Mouse (Mus musculus) R1 (cell line): ENCODE data around the gene Gm17359.
A peak's percentile ranks its signal among the peaks of the same experiment; 100 is the strongest.

Experiments used
- DNase-seq: peaks from one replicate; pipeline ENCODE4 v3.0.0-alpha.2; 2018; ENCODE audit warnings: low read depth, low spot score

Gene Gm17359

DNA sequence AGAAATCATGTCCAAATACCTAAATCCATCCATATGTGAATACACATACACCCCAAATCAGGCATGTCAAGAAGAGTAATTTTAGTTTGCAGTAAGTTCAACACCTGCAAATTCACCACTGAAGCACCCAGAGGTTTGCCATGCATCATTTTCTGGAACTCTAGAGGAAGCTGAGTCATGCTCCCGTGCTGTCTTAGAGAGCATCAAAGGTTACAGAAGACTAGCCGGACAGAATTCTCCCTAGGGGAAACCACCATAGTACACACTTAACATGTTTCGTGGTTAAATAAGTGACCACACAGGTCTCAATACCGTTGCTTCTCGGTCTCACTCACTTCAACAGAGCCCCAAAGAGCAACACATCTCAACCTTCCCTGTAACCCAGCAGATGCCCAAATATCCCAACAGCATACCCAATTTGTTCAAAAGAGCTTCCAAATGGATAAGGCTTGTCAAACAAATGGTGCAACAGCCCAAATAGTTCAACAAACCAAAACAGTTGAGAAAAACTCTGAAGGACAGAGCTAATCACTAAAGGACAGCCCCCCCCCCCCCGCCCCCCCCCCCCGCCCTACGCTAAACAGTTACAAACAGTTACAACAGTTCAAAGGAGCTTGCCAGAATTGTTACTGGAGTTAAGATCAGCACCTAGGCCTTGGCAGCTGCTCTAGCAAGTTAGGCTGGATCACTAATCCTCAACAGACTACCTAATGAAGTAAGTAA, at the start of gene Gm17359:
Gm17359 (plus strand) TSS at position 618 of the 723 bp plus-strand sequence.
- DNase-seq, result no peak

DNA sequence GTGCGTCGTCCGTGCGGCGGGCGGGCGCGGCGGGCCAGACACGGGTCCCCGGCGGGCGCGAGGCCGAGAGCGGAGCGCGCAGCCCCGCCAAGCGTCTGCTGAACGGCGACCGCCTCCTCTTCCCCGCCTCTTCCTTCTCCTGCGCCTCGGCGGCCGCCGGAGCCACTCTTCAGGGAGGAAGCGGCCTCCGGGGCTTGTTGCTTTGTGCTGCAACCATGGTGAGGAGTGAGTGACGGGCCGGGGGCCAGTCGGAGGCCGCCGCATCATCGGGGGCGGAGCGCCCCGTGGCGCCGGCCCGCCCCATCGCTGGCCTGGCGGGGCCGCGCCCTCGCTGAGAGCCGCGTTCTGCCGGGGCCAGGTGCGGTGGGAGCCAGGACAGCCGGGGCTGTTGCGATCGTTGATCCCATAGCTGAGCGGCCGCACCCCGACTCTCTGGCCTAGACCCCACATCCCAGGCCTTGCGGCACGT, 49.3 kb upstream of the Gm17359 start:
- DNase-seq, result peak; percentile 93

DNA sequence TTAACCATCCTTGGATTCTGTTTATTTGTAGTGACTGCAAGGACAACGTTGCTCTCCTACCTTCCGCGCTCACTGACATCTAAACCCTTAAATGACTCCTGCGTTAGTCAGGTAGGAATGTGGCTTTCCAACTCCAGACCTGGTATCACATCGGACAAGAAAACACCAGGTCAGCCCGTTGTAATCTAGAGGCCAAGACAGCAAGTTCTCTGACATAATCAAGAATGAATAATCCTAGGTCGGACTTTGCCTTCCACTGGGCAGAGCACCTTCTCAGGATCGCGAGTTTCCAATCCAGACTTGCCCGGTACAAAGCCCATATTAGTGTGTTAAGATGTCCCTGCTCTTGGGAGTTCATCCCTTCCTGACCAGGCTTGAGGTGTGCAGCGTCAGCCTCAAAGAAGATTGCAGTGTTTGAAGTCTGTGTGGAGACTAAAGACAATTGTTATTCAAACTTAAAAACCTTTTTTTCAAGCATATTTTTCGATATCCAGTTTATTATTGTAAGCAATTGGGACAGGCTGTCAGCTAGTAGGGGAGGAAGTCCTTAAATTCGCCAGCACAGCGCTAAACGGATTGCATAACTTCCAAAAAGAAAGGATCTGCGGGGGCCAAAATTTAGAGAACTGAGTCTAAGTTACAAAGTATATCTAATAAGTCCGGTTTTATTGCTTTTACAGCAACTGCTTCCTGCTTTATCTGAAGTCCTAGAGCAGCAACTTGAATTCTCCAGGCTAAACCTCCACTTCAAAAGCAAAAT, 48.6 kb upstream of the Gm17359 start:
- DNase-seq, result no peak

DNA sequence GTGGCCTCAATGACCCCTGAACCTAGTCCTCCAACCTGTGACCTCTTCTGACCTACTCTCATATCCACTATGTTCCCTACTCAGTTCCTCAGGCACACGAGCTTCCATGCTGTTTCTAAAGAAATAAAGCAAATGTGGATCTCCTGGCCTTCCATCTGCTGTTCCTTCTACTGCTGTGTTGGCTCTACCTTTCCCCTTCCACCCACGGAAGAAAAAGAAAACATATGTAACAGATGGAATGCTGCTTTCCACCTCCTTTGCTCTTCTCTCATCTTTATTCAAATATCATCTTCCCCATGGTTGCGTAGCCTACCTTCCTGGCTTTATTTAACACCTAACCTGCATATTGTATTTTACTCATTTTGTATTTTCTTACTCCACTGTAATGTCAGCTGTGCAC, 47.4 kb upstream of the Gm17359 start:
- DNase-seq, result no peak

- no peak for DNase-seq
Observed at GRCm38 (mm10) chr3:79293023-79293422, 43.4 kb upstream of the Gm17359 start.

DNA sequence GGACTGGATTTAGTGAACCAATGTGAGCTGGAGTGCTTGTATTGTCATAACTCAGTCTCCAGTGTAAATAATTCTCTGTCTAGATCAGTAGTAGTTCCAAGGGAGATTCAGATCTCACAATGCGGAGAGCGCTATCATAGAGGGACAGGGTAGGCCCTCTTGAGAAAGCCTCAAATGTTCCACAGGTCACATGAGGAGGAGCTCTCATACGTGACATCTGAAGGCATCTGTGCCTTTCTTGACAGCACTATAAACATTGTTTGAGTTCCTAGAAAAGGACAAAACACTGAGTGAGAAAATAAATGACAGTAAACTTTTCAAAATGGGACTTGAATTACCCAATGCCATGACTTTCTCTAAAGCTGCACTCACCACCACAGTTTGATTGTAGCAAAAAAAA, 41.8 kb upstream of the Gm17359 start:
- DNase-seq, result no peak

- peak; percentile 9 for DNase-seq
Observed at GRCm38 (mm10) chr3:79296049-79296448, 40.4 kb upstream of the Gm17359 start.

- DNase-seq, result no peak
Observed at GRCm38 (mm10) chr3:79296586-79296985, 39.9 kb upstream of the Gm17359 start.

DNA sequence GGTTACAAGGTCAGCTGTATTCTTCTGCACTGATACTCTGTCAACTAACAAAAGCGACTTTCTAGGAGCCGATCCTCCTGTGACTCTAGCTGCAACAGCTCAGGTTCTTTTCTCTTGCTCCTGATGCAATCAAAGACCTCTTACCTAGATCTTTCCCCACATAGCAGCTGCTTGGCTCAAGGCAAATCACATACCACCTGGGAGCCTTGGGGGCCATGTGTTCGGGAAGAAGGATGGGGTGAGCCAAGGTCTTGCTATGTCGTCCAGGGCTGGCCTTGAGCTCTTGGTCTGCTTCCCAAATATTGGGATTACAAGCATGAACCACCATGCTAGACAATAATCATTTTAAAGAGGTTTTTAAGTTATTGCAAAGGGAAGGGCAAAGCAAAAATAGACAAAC, 39.2 kb upstream of the Gm17359 start:
- DNase-seq, result no peak

- peak; percentile 49 for DNase-seq
Observed at GRCm38 (mm10) chr3:79299401-79299800, 37.1 kb upstream of the Gm17359 start.

DNA sequence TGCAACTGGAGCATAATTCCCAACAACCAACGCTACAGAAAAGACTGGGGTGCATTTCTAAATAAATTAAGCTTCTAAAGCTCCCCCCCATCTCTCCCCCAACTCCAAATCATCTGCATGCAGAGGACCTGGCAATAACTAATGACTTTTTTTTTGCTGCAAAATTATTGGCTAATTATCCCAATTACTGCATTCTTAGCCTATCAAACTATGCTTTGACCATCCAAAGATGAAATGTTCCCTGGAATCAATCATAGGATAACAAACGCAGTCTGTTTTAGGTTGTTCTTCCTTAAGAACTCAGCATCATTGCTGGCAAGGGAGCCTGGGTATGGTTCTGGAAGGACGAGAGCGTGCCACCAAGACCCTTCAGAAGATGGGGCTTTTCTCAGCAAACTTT, 27.9 kb upstream of the Gm17359 start:
- DNase-seq, result no peak

DNA sequence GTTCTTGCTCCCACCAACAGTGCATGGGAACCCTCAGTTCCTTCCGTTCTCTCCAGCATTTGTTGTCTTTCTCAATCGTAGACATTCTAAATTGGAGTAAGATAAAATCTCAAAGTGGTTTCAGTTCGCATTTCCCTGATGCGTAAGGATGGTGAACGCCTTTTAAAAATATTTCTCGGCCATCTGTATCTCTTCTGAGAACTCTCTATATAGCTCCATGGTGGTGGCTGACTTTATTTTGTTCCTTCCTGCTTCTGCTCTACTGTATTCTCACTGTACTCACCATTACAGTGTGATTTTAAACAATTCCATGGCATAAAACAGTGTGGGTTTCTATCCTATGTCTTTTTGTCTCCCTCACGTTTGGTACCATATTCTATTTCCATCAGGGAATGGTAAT, 26.3 kb upstream of the Gm17359 start:
- no peak for DNase-seq

DNA sequence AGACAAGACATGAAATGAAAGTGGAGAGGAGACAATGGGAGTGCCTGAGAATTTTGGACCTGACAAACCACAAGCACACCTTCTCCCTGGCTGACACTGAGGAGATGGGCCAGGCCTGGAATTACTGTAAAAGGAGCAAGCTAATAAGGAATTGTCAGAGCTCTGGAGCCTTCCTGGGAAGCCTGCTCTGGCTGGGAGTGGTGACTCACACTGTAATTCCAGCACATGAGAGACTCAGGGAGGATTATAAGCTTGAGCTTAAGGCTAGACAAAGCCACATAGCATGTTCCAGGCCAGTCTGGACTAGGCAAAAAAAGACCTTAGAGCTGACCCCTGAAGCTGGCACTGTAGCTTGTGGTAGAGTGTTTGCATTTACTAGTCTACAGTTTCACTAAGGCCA, 24.6 kb upstream of the Gm17359 start:
- no peak for DNase-seq

DNA sequence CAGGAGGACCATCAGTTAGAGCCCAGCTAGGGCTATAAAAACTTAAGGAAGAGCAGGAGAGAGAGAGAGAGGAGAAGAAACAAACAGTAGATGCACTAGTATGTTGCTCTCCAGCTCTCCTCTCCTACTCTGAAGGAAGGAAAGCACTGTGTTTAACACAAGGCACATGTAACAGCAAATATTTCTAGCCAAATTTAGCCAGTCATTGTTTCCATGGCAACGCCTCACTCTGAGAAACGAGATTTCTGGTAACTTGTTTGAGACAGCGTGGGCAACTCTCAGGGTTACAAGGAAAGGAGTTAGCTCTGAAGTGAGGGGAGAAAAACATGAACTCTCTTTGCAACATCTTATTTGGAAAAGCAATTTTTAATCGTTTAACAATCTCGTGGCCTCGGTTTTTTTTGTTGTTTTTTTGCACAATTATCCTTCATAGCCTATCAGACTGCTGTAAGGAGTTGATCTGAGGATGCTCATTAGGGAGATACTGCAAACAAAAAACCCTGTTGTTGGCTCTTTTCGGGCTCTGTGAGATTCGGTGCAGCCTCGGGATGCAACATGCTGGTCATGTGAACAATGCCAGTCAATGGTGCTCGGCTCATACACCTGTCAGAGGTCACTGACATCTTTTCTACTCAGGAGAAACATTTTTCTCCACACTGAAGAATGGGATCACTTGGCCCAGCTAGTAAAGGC, 22.3 kb upstream of the Gm17359 start:
- DNase-seq, result peak; percentile 47

DNA sequence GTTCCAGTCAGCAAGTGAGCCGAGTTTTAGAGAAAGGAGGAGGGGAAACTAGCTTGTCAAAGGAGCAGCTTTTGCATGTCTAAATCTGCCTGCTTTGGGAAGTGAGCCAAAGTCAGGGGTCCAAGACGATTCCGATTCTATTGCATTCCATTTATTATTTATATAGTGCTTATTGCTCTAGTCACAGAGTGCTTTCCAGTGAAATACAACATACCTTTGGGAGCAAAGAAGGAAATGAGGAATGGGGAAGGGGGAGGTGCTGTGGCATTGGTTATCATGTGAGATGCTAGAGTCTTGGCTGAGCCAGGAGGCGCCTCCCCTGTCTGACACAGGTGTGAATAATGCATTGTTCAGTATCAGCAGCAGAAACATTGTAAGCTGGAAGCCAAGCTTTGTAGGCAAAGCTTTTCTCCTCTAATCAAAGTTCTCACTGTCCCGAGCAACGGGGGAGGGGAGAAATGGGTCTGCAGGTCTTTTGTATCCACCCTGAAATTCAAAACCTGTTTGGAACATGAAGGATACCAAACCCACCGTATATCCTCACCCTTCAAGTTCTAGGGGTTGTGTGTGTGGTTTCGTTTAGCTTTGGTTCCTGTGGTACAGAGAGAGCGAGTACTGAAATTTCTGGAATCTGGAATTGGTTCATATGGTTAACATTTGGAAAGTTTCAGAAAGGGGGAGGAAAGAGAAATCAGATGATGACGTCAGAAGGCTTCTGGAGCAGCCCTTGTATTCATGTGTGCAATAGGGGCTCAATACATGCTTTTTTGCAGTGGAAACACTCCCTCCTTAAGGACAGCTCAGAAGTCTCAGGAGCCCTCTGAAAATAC, 11.5 kb upstream of the Gm17359 start:
- DNase-seq, result peak; percentile 12

DNA sequence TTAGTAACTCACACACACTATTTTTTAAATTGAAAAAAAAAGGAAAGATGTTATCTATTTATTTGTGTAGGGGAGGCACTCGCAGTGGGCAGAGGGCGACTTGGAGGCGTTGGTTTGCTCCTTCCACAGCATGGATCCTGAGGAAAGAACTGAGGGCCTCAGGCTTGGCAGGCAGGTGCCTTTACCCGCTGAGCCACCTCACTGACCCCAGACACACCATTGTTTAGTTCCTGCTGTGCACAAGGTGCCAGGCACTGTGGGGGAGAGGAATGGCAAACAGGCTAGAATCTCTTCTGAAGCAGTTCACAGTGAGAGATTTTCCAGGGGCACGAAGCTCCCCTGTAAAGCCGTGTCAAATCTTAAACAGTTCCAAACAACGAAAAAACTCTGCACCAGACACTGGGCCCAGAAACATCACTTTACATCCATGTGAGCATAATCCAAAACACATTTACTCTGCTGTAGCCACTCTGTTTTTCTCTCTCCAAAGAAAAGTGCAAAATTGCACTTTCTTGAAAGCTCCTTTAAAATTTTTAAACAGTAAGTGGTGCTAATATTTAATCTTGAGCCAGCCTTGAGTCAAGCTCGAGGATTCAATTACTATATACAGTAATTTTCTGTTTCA, 6.7 kb upstream of the Gm17359 start:
- DNase-seq, result no peak

DNA sequence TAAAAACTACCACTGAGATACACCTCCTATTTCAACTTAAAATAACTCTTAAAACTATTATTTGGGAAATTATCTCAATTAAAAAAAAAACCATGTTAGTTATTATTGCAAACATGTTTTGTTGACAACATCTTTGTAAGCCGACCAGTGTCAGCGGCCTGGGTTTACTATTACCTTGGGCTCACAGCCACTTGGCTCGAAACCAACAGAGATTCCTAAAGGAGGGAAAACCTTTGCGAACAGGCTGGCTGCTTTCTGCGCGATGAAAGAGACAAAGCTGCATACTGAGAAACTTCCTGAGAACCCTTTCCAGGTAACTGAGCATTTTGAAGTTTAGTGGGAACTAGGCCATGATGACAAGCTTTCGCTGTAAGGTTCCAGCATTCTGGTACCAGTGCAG, 3.4 kb upstream of the Gm17359 start:
- no peak for DNase-seq

- no peak for DNase-seq
Observed at GRCm38 (mm10) chr3:79333643-79334200, 2.7 kb upstream of the Gm17359 start.

DNA sequence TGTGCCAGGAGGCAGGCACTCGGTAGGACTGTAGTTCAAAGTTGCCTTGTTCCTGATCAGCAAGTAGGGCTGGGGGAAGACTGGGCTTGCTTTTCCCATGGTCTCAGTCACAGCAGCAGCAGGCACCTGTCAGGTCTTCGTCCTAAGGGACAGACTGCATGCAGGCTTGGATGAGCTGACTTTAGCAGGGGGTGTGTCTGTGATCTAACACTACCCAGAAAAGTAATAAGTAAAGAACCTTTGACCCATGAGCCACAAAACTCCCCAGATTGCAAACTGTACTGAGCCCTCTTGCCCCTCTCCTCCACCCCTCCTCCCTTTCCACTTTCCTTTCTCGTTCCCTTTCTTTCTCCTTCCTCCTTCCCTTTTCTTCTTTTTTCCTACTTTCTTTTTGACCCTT, 4.3 kb downstream of the Gm17359 start:
- no peak for DNase-seq

DNA sequence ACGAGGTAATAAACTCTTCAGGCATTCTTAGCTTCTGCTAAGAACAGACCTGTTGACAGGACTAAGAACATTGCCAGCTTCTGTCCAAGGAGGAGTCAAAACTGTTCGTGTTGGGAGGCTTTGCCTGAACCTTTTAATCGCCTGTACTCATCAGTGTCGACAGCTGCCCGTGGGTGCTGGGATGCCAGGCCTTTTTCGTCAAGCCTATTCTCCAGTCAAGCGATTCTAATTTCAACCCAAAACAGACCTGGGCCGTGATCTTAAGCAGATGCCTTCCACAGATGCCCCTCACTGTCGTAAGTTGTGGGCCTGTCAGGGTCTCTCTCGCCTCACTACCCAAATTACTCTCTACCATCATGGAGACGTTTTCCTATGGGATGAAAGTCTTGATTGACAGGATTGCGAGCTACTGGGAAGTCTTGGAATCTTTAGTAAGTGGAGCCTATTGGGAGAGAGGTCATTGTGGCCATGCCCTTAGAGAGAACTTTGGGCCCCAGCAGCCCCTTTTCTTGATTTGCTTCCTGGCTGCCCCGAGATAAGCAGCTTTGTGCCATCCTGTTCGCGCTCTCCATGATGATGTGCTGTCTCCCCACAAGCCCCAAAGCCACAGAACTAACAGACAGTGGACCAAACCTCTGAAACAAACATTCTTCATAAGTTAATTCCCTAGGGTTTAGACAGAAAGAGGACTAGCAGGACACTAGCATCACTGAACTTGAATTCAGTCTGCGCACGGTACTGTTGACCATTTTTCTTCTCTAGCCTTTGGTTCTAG, 6.7 kb downstream of the Gm17359 start:
- no peak for DNase-seq
